Mouse (Mus musculus): Measurements from ENCODE around the gene Siglech. TPM values are rescaled to one million over a fixed set of nuclear protein-coding genes. Genes with fewer than 3 reads are reported as not detected.
A peak's percentile ranks its signal among the peaks of the same experiment; 100 is the strongest.
"Not testable (repeated sequence)": the region's sequence is repeated elsewhere in the genome, so short reads cannot be mapped to it uniquely, and the experiment has no call there.

The Siglech gene
- polyA plus RNA-seq, 1 experiment from 2014 or later = 1.0 TPM

DNA sequence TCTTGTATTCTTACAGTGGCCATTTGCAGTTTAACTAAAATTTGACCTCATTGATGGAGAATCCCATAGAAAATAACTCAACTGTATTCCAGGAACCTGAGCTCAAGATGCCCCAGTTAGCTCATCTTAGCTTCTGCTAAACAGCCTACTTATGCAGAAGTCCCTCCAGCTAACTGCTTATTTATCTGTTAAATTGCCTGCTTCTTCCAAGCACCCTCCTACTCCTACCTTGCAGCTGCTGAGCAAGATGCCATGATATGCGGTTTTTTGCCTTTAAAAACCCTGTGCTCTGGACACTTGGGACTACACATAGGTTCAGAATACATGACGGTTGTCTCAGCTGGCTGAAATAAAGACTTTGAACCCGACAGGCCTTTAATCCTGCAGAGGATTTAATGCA is 8.6 kb upstream of the Siglech start:
- Histone ChIP-seq H3K4me1 (replicated peaks; ENCODE audit: control insufficient read depth, insufficient read depth, low read length) (no peaks in the 10 kb centered on the region), H3K9me3 (ENCODE audit: control insufficient read depth, low read length) (no peaks in the 10 kb centered on the region), H3K4me3 (ENCODE audit: low read depth, low read length) (no peak overlapping the region), H3K27ac (ENCODE audit: low read depth, low read length) (no peak overlapping the region), H3K4me2 (replicated peaks; ENCODE audit: low read depth, low read length) (no peak overlapping the region), H3K36me3 (ENCODE audit: control insufficient read depth, insufficient read depth, low read length) (no peaks in the 10 kb centered on the region), H3K9ac (ENCODE audit: low read depth, low read length) (no peak overlapping the region), H3K27me3 (ENCODE audit: control insufficient read depth, insufficient read depth, low read length) (no peaks in the 10 kb centered on the region)
- 79% methylated on average over 3 of the region's 3 CpGs for WGBS
- DNase-seq (ENCODE audit: low spot score) = no peak
- ATAC-seq (ENCODE audit: low FRiP score) = no peak

DNA sequence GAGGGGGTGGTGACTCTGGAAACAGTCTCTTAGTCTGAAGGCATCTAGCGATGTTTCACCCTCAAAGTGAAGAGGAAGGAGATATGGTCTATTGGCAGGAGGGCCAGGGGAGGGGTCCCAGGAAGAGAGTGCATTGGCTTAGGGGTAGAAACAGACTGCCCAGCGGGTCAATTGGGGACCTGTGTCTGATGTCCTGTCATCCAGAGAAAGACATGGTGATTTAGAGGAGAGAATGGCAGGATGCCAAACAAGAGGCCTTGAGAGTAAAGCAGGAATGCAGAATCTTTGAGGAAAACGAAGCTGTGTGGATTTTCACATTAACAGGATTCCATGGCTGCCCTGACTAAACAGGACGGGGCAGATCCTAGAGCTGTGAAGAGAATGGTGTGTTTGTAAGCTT is 12.0 kb downstream of the Siglech start:
- H3K4me3 ChIP-seq (ENCODE audit: low read depth, low read length) = no peak overlapping the region
- no peak overlapping the region for H3K27ac ChIP-seq (ENCODE audit: low read depth, low read length)
- no peaks in the 10 kb centered on the region for H3K36me3 ChIP-seq (ENCODE audit: control insufficient read depth, insufficient read depth, low read length)
- 76% methylated on average over 4 of the region's 4 CpGs for WGBS
- DNase-seq (ENCODE audit: low spot score) (no peak), ATAC-seq (ENCODE audit: low FRiP score) (no peak)
- H3K4me1 ChIP-seq (replicated peaks; ENCODE audit: control insufficient read depth, insufficient read depth, low read length) = no peaks in the 10 kb centered on the region
- H3K9me3 ChIP-seq (ENCODE audit: control insufficient read depth, low read length) = no peaks in the 10 kb centered on the region
- no peak overlapping the region for H3K9ac ChIP-seq (ENCODE audit: low read depth, low read length)
- no peak overlapping the region for H3K4me2 ChIP-seq (replicated peaks; ENCODE audit: low read depth, low read length)
- no peaks in the 10 kb centered on the region for H3K27me3 ChIP-seq (ENCODE audit: control insufficient read depth, insufficient read depth, low read length)

- ATAC-seq (ENCODE audit: low FRiP score) = no peak
Observed at GRCm38 (mm10) chr7:55782493-55782892, 14.5 kb downstream of the Siglech start.

GRCm38 (mm10) chr7:55784580-55784979 is 16.6 kb downstream of the Siglech start:
- no peak overlapping the region for H3K27ac ChIP-seq (ENCODE audit: low read depth, low read length)
- H3K4me1 ChIP-seq (replicated peaks; ENCODE audit: control insufficient read depth, insufficient read depth, low read length) = no peaks in the 10 kb centered on the region
- no peak overlapping the region for H3K4me2 ChIP-seq (replicated peaks; ENCODE audit: low read depth, low read length)
- ATAC-seq (ENCODE audit: low FRiP score) = no peak
- no peak overlapping the region for H3K4me3 ChIP-seq (ENCODE audit: low read depth, low read length)
- DNase-seq (ENCODE audit: low spot score) = no peak
- no peaks in the 10 kb centered on the region for H3K9me3 ChIP-seq (ENCODE audit: control insufficient read depth, low read length)
- H3K36me3 ChIP-seq (ENCODE audit: control insufficient read depth, insufficient read depth, low read length) = no peaks in the 10 kb centered on the region
- no peaks in the 10 kb centered on the region for H3K27me3 ChIP-seq (ENCODE audit: control insufficient read depth, insufficient read depth, low read length)
- 93% methylated on average over 3 of the region's 3 CpGs for WGBS
- H3K9ac ChIP-seq (ENCODE audit: low read depth, low read length) = no peak overlapping the region

More at GRCm38 (mm10) chr7:55782493-55782892, 14.5 kb downstream of the Siglech start:
- no peak for DNase-seq (ENCODE audit: low spot score)
- Histone ChIP-seq H3K9me3 (ENCODE audit: control insufficient read depth, low read length) (no peaks in the 10 kb centered on the region), H3K9ac (ENCODE audit: low read depth, low read length) (no peak overlapping the region), H3K4me1 (replicated peaks; ENCODE audit: control insufficient read depth, insufficient read depth, low read length) (no peaks in the 10 kb centered on the region), H3K36me3 (ENCODE audit: control insufficient read depth, insufficient read depth, low read length) (no peaks in the 10 kb centered on the region), H3K27me3 (ENCODE audit: control insufficient read depth, insufficient read depth, low read length) (no peaks in the 10 kb centered on the region), H3K27ac (ENCODE audit: low read depth, low read length) (no peak overlapping the region), H3K4me3 (ENCODE audit: low read depth, low read length) (no peak overlapping the region), H3K4me2 (replicated peaks; ENCODE audit: low read depth, low read length) (no peak overlapping the region)
- whole genome bisulfite sequencing = 66% methylated on average over 3 of the region's 3 CpGs

- WGBS = 84% methylated on average over 5 of the region's 5 CpGs
- not testable (repeated sequence) for H3K4me1 ChIP-seq (replicated peaks; ENCODE audit: control insufficient read depth, insufficient read depth, low read length); H3K9me3 ChIP-seq (ENCODE audit: control insufficient read depth, low read length); DNase-seq (ENCODE audit: low spot score); H3K27ac ChIP-seq (ENCODE audit: low read depth, low read length); H3K4me2 ChIP-seq (replicated peaks; ENCODE audit: low read depth, low read length); H3K9ac ChIP-seq (ENCODE audit: low read depth, low read length); H3K27me3 ChIP-seq (ENCODE audit: control insufficient read depth, insufficient read depth, low read length); H3K4me3 ChIP-seq (ENCODE audit: low read depth, low read length); H3K36me3 ChIP-seq (ENCODE audit: control insufficient read depth, insufficient read depth, low read length); ATAC-seq (ENCODE audit: low FRiP score)
Observed at GRCm38 (mm10) chr7:55790586-55790985, 22.6 kb downstream of the Siglech start.

DNA sequence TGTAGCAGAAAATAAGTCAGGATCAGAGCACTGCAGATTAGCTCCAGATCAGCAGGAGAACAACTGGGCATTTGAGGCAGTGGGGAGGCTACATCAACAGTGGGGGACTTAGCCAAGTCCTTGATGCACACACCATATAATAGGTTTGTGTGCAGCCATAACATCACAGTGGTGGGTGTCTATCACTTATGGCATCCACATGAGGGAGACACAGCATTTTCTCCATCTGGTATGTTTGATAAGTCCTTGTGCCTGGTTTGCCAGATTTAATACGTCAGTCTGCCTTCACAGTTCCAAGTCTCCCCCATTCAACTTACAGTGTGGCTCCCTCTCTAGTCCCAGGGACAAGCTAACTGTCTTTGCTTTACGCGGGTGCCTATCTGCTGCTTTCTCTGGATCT is 24.3 kb downstream of the Siglech start:
- Histone ChIP-seq H3K27me3 (ENCODE audit: control insufficient read depth, insufficient read depth, low read length) (no peaks in the 10 kb centered on the region), H3K27ac (ENCODE audit: low read depth, low read length) (no peak overlapping the region), H3K4me3 (ENCODE audit: low read depth, low read length) (no peak overlapping the region), H3K9ac (ENCODE audit: low read depth, low read length) (no peak overlapping the region), H3K4me2 (replicated peaks; ENCODE audit: low read depth, low read length) (no peak overlapping the region), H3K9me3 (ENCODE audit: control insufficient read depth, low read length) (no peaks in the 10 kb centered on the region), H3K36me3 (ENCODE audit: control insufficient read depth, insufficient read depth, low read length) (peaks cover 10% of the 10 kb centered on the region; the same call in 1 of the 2 replicates), H3K4me1 (replicated peaks; ENCODE audit: control insufficient read depth, insufficient read depth, low read length) (no peaks in the 10 kb centered on the region)
- no peak for DNase-seq (ENCODE audit: low spot score)
- no peak for ATAC-seq (ENCODE audit: low FRiP score)
- WGBS = 83% methylated on average over 3 of the region's 3 CpGs

GRCm38 (mm10) chr7:55793236-55793951 is 25.4 kb downstream of the Siglech start:
- peak; percentile 48 for DNase-seq (ENCODE audit: low spot score)
- WGBS = 38% methylated on average over 13 of the region's 13 CpGs

GRCm38 (mm10) chr7:55793952-55794603 is 26.1 kb downstream of the Siglech start, which contains the start of gene Tubgcp5:
Tubgcp5 (plus strand) TSS chr7:55794154.
- no peaks in the 10 kb centered on the region for H3K27me3 ChIP-seq (ENCODE audit: control insufficient read depth, insufficient read depth, low read length)
- H3K4me3 ChIP-seq (ENCODE audit: low read depth, low read length) = peak within 1 kb of the TSS; percentile 82
- under 1% methylated on average over 49 of the region's 51 CpGs for WGBS
- 0 out of 2 replicates have a peak within 1 kb of the TSS, but pooled peaks have one; percentile 54 for H3K27ac ChIP-seq (ENCODE audit: low read depth, low read length)
- peak within 1 kb of the TSS; percentile 64 for H3K4me2 ChIP-seq (replicated peaks; ENCODE audit: low read depth, low read length)
- H3K4me1 ChIP-seq (replicated peaks; ENCODE audit: control insufficient read depth, insufficient read depth, low read length) = no peaks in the 10 kb centered on the region
- DNase-seq (ENCODE audit: low spot score) (peak; percentile 96), ATAC-seq (ENCODE audit: low FRiP score) (peak; percentile 99)
- peaks cover 13% of the 10 kb centered on the region; the same call in 1 of the 2 replicates for H3K36me3 ChIP-seq (ENCODE audit: control insufficient read depth, insufficient read depth, low read length)
- H3K9me3 ChIP-seq (ENCODE audit: control insufficient read depth, low read length) = no peaks in the 10 kb centered on the region
- H3K9ac ChIP-seq (ENCODE audit: low read depth, low read length) = peak within 1 kb of the TSS; percentile 87

More at GRCm38 (mm10) chr7:55793236-55793951, 25.4 kb downstream of the Siglech start:
- Histone ChIP-seq H3K4me2 (replicated peaks; ENCODE audit: low read depth, low read length) (peak overlapping the region; percentile 64), H3K4me1 (replicated peaks; ENCODE audit: control insufficient read depth, insufficient read depth, low read length) (no peaks in the 10 kb centered on the region), H3K9me3 (ENCODE audit: control insufficient read depth, low read length) (no peaks in the 10 kb centered on the region), H3K36me3 (ENCODE audit: control insufficient read depth, insufficient read depth, low read length) (peaks cover 13% of the 10 kb centered on the region; the same call in 1 of the 2 replicates), H3K4me3 (ENCODE audit: low read depth, low read length) (peak overlapping the region; percentile 82), H3K27me3 (ENCODE audit: control insufficient read depth, insufficient read depth, low read length) (no peaks in the 10 kb centered on the region), H3K27ac (ENCODE audit: low read depth, low read length) (no peak overlapping the region), H3K9ac (ENCODE audit: low read depth, low read length) (peak overlapping the region; percentile 87)
- ATAC-seq (ENCODE audit: low FRiP score) = peak; percentile 48
